Mouse (Mus musculus): Measurements from ENCODE around the gene Olfm2.

DNA sequence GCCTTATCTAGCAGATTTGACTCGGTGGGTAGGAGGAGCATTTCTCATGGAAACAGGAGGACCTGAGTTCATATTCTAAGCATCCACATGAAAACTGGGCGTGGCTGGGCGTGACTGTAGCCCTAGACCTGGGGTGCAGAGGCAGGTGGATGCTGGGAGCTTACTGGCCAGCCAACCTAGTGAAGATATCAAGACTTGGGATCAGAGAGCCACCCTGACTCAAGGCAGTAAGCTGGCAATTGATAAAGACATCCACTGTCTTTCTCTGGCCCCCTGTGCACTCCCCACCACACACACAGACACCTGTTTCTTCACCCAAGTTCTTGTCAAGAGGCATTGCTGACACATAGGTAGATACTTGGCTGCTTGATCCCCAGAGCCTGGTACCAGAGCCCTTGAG, 2.4 kb upstream of the Olfm2 start:
- no peak for TF ChIP-seq MYOD1 (IDR thresholded peaks at IDR 0.05; ENCODE audit: control insufficient read depth in 1 of 3, insufficient read length in 2 of 3, low read depth in 2 of 3)
- TF ChIP-seq SRF (IDR thresholded peaks at IDR 0.05; ENCODE audit: control insufficient read depth, insufficient read length, low read depth), result no peak
- no peak for TF ChIP-seq POLR2A (IDR thresholded peaks at IDR 0.05; ENCODE audit: insufficient read length, low read depth)
- TF ChIP-seq E2F4 (IDR thresholded peaks at IDR 0.05; ENCODE audit: insufficient read depth), result no peak
- no peak for TF ChIP-seq MAX (IDR thresholded peaks at IDR 0.05; ENCODE audit: low read depth)
- TF ChIP-seq POLR2AphosphoS2 (IDR thresholded peaks at IDR 0.05; ENCODE audit: insufficient read length, low read depth), result no peak
- no peak for TF ChIP-seq USF1 (IDR thresholded peaks at IDR 0.05; ENCODE audit: low read depth)
- TF ChIP-seq TCF12 (IDR thresholded peaks at IDR 0.05; ENCODE audit: insufficient read depth, poor library complexity, severe bottlenecking), result no peak

Data from myocyte (in vitro differentiated cells).